Mouse (Mus musculus) E14TG2a.4 (cell line): ENCODE measurements around the gene Tmem50a.

Experiments used
- CTCF ChIP-seq: conservative IDR thresholded peaks from 2 replicates; pipeline ENCODE4 v1.5.1; 2014; ENCODE audit warnings: low read length
- NANOG ChIP-seq: IDR thresholded peaks from 2 replicates; pipeline ENCODE4 v1.6.1; 2014; ENCODE audit warnings: borderline replicate concordance, low read length, mixed read lengths
- POU5F1 ChIP-seq: IDR thresholded peaks from 2 replicates; pipeline ENCODE4 v1.6.1; 2014; ENCODE audit warnings: low read length, borderline replicate concordance

DNA sequence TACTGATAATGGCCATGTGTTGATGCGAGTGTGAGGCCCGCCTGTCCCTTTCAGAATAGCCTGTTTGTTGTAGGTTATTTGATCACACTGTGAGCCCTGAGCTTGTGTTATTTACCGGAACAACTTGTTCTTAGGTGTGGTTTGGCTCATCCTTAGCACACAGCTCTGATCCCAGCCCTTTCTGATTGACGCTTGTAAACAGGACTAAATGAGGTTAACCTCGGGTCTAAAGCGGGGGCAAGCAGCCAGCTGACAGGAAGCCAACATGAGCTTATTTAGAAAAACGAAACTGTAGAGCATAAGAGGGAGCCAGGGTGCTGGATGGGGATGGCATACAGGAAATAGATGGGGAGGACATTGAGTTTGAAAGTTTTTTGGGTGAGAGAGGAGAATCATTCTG is 3.6 kb upstream of the Tmem50a start:
- TF ChIP-seq CTCF: no peak
- no peak for TF ChIP-seq POU5F1
- no peak for TF ChIP-seq NANOG
